Comparison of ENCODE assay signal across 8 mouse cellular contexts in the genomic region with DNA sequence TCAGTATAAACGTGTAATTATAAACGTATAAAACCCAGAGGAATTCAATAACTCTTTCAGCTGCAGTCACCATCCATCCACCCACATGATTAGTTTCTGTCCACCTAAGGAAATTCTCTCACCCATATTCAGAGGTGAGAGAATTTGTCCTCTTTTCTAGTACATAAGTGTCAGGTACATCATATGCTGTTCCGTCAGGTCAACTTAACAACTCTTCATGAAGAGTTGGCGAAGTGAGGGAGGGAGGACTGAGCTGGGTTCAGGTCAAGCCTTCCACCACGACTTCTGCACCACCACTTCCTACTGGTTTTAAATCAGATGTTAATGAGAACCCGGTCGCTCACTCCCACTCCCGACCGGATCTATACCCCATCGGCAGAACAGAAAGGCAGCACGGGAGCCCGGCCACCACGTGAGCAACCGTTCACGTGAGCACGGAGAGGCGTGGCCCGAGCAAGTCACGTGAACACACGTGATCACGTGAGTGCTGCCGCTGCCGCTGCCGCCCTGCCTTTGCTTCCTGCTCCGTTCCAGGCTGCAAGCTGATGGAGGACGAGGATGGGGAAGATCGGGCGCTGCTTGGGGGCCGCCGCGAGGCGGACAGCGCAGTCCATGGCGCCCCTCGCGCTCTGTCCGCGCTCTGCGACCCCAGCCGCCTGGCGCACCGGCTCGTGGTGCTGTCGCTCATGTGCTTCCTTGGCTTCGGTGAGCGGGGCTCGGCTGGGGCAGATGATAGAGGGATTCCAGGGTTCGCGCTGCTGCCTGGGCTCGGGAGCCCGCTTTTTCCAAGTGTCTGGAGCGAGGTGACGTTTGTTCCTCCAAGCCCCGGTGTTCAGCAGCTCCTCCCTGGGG. TPM values are rescaled to one million over a fixed set of nuclear protein-coding genes. Genes with fewer than 3 reads are reported as not detected.
DNase-seq lines count a peak whose midpoint lies in the region; ATAC-seq and TF ChIP-seq lines count a peak whose summit lies in the region.

A gene (plus strand): TSS at position 469 of the 852 bp plus-strand sequence.

- TF ChIP-seq POLR2A in cortical plate, adult 2 months (IDR thresholded peaks at IDR 0.05; ENCODE audit: extremely low read depth, insufficient read depth, low read length): peak; percentile 92

- peak within 1 kb of the TSS; percentile 75 for H3K4me3 ChIP-seq in cortical plate, adult 2 months (ENCODE audit: insufficient read depth, low read length)

- H3K4me1 ChIP-seq in cortical plate, adult 2 months (ENCODE audit: control insufficient read depth, insufficient read depth, low read length): no peaks in the 10 kb centered on the region

- peak; percentile 85 for ATAC-seq in activated CD4-positive, CD25-positive, alpha-beta regulatory T cell, adult 4 months
- peak; percentile 91 for ATAC-seq in megakaryocyte progenitor cell, adult 5-6 weeks (replicated peaks; ENCODE audit: poor library complexity)

- H3K27ac ChIP-seq in cortical plate, adult 2 months (ENCODE audit: insufficient read depth, low read length): no peak within 1 kb of the TSS

- peak; percentile 78 to 84 for DNase-seq in gastrocnemius, adult 8-10 months (ENCODE audit: low spot score in 2 of 2)
- DNase-seq in hindlimb bud, embryonic 11.5 days (ENCODE audit: extremely low spot score, low read depth, low spot score): peak; percentile 62
- peak; percentile 57 to 87 for DNase-seq in left cerebral cortex, adult 8-10 months (ENCODE audit: low spot score in 2 of 2)
- peak; percentile 88 for DNase-seq in right cerebral cortex, postnatal 14 days
- peak; percentile 73 to 86 for DNase-seq in urinary bladder, postnatal 36 days (ENCODE audit: low spot score in 2 of 2)

- TF ChIP-seq CTCF in cortical plate, adult 2 months (IDR thresholded peaks at IDR 0.05; ENCODE audit: extremely low read depth, insufficient read depth, low read length): no peak

RNA-seq across cellular contexts. Expression of the gene that starts here (rescaled TPM):
- polyA plus RNA-seq in activated CD4-positive, CD25-positive, alpha-beta regulatory T cell, adult 4 months (2017; shearing (Covaris generic)): 10 to 100 TPM; 42.1 to 49.2 TPM
- 23.5 and 24.5 TPM in 2 replicates for polyA plus RNA-seq in cortical plate, adult 2 months (2012; rRNA removed)
- total RNA-seq in gastrocnemius, adult 8-10 months (2022): 10 to 100 TPM; 19.8 to 30.5 (median 25.2) TPM
- 10 to 100 TPM; 32.2 to 45.5 (median 40.7) TPM for total RNA-seq in left cerebral cortex, adult 8-10 months (2022)
- total RNA-seq in megakaryocyte progenitor cell, adult 5-6 weeks (2015): 66.5 and 77.0 TPM in 2 replicates
- 177 and 181 TPM in 2 replicates for total RNA-seq in megakaryocyte progenitor cell, adult 5-6 weeks (2017)
